Mouse (Mus musculus) kidney, adult 2 months (tissue): ENCODE measurements around the gene Sun1.

Source experiments
- CTCF ChIP-seq: fragments of 200-500 bp; conservative IDR thresholded peaks from 2 replicates; pipeline ENCODE4 v1.5.1; 2011; ENCODE audit warnings: low read depth, mild to moderate bottlenecking, control low read depth, low read length, moderate library complexity, mixed read lengths; ENCODE audit not compliant: insufficient read depth, insufficient read length
- POLR2A ChIP-seq: fragments of 200-500 bp; IDR thresholded peaks from one replicate; pipeline ENCODE4 v1.6.1; 2011; ENCODE audit warnings: low read depth, low read length, control low read depth

DNA sequence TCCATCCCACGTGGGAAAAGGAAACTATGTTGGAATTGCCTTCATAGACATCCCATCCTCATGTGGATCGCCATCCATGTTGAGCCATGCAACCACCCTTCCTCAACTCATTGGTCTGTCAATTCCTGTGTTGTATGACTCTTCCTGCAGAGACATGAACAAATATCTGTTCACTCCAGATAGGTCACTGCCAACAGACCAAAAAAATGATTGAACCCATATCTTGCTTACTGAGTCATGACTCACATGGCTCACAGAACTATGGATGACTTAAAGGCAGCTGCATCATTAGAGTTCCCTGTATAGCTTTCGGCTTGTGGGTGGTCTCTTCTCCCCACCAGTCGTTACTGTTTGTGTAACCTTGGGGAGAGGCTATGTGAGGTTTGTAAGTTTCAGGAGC is 61.0 kb downstream of the Sun1 start:
- TF ChIP-seq CTCF (no peak), POLR2A (no peak)
